Comparison of ENCODE assay signal across 22 mouse cellular contexts in the genomic region with DNA sequence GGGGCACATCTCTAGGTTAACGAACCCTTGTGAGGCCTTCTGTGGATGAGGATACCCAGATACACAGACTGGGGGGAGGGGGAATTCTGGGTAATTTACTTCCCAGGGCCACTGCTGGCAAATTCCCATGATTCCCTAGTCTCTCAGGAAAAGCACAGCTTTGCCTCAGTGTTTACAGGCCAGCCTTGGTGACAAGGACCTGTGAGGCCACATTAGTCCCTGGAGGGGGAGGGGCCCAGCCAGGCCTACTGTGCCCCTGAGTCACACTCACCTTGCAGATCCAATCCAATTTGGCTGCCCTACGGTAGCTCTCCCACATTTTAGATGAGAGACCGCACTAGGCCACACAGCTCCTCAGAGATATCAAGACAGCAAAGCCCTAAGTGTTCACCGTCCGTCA. TPM values are rescaled to one million over a fixed set of nuclear protein-coding genes. Genes with fewer than 3 reads are reported as not detected.
A peak's percentile ranks its signal among the peaks of the same experiment; 100 is the strongest.
DNase-seq lines count a peak whose midpoint lies in the region; ATAC-seq lines count a peak whose summit lies in the region.
"Had no signal": no experiment of that assay in that cellular context is flagged by ENCODE, and none has a peak within 500 bp of the region (broad histone marks: within the 10 kb centered on the region; RNA-seq: fewer than 3 reads in every experiment).

No protein-coding gene starts in this region.

- no peaks in the 10 kb centered on the region; the same call in 1 of the 2 replicates for H3K27me3 ChIP-seq in forebrain, embryonic 10.5 days (ENCODE audit: poor library complexity, severe bottlenecking)
- H3K27me3 ChIP-seq in forebrain, embryonic 12.5 days = 0 out of 2 replicates have a peak, but pooled peaks cover 7% of the 10 kb centered on the region
- H3K27me3 ChIP-seq in midbrain, embryonic 10.5 days (ENCODE audit: low read depth, poor library complexity, severe bottlenecking) = peaks cover 8% of the 10 kb centered on the region; the same call in 1 of the 2 replicates
- H3K27me3 ChIP-seq in midbrain, embryonic 15.5 days (replicated peaks) = no peaks in the 10 kb centered on the region
- H3K27me3 ChIP-seq: embryonic facial prominence, embryonic 12.5 days; forebrain, embryonic 13.5 days had no signal

- ATAC-seq in forebrain, embryonic 12.5 days (ENCODE audit: low FRiP score) = no peak
- ATAC-seq in midbrain, embryonic 15.5 days (replicated peaks) = no peak
- ATAC-seq: CD4-positive, CD25-positive, alpha-beta regulatory T cell, adult 4 months; forebrain, embryonic 13.5 days; forebrain, postnatal 0 days; hindbrain, postnatal 0 days had no signal

- H3K4me2 ChIP-seq in forebrain, embryonic 12.5 days = no peak overlapping the region
- no peak overlapping the region for H3K4me2 ChIP-seq in midbrain, embryonic 15.5 days
- H3K4me2 ChIP-seq: embryonic facial prominence, embryonic 12.5 days; forebrain, embryonic 13.5 days; heart, embryonic 11.5 days; hindbrain, embryonic 13.5 days had no signal

- peaks cover 13% of the 10 kb centered on the region for H3K4me1 ChIP-seq in forebrain, embryonic 10.5 days
- H3K4me1 ChIP-seq in forebrain, embryonic 12.5 days = no peaks in the 10 kb centered on the region
- H3K4me1 ChIP-seq in midbrain, embryonic 10.5 days = peaks cover 12% of the 10 kb centered on the region
- H3K4me1 ChIP-seq in midbrain, embryonic 15.5 days = no peaks in the 10 kb centered on the region
- H3K4me1 ChIP-seq: forebrain, embryonic 13.5 days had no signal

- DNase-seq in adrenal gland, adult 2 months = peak; percentile 63
- DNase-seq in adrenal gland, postnatal 4 days (ENCODE audit: low spot score in 2 of 2) = no peak
- no peak for DNase-seq in forebrain, embryonic 10.5 days (ENCODE audit: extremely low spot score, low spot score)
- no peak for DNase-seq in midbrain, embryonic 10.5 days (ENCODE audit: low spot score)
- DNase-seq in cerebellum, adult 9-10 months = no peak
- DNase-seq: B cell, adult 2 months; cerebellum, adult 18-20 months; cerebellum, postnatal 10 days; forebrain, postnatal 0 days; gastrocnemius, postnatal 14 days; heart, adult 2 months; heart, postnatal 36 days; kidney, adult 11 months had no signal

- no peak overlapping the region for H3K4me3 ChIP-seq in forebrain, embryonic 10.5 days
- H3K4me3 ChIP-seq in forebrain, embryonic 12.5 days (replicated peaks) = no peak overlapping the region
- no peak overlapping the region for H3K4me3 ChIP-seq in midbrain, embryonic 10.5 days
- H3K4me3 ChIP-seq in midbrain, embryonic 15.5 days = no peak overlapping the region
- H3K4me3 ChIP-seq: embryonic facial prominence, embryonic 12.5 days; forebrain, embryonic 13.5 days; heart, adult 2 months; hindbrain, embryonic 13.5 days had no signal

- H3K36me3 ChIP-seq in forebrain, embryonic 10.5 days (replicated peaks) = no peaks in the 10 kb centered on the region
- no peaks in the 10 kb centered on the region for H3K36me3 ChIP-seq in forebrain, embryonic 12.5 days (replicated peaks)
- H3K36me3 ChIP-seq in midbrain, embryonic 10.5 days = no peaks in the 10 kb centered on the region
- no peaks in the 10 kb centered on the region for H3K36me3 ChIP-seq in midbrain, embryonic 15.5 days (replicated peaks)
- H3K36me3 ChIP-seq: embryonic facial prominence, embryonic 12.5 days; hindbrain, embryonic 13.5 days had no signal

- H3K27ac ChIP-seq in forebrain, embryonic 10.5 days = peak overlapping the region; percentile 56; the same call in 1 of the 2 replicates
- H3K27ac ChIP-seq in forebrain, embryonic 12.5 days = no peak overlapping the region
- H3K27ac ChIP-seq in midbrain, embryonic 10.5 days (replicated peaks) = peak overlapping the region; percentile 63
- no peak overlapping the region for H3K27ac ChIP-seq in midbrain, embryonic 15.5 days
- H3K27ac ChIP-seq: embryonic facial prominence, embryonic 12.5 days; forebrain, embryonic 13.5 days; heart, adult 2 months; hindbrain, embryonic 13.5 days; hindbrain, postnatal 0 days had no signal

- no peaks in the 10 kb centered on the region for H3K9me3 ChIP-seq in forebrain, embryonic 10.5 days
- no peaks in the 10 kb centered on the region for H3K9me3 ChIP-seq in forebrain, embryonic 12.5 days
- H3K9me3 ChIP-seq in midbrain, embryonic 10.5 days (replicated peaks) = no peaks in the 10 kb centered on the region
- no peaks in the 10 kb centered on the region for H3K9me3 ChIP-seq in midbrain, embryonic 15.5 days
- H3K9me3 ChIP-seq: embryonic facial prominence, embryonic 12.5 days; forebrain, embryonic 13.5 days; hindbrain, embryonic 13.5 days had no signal

- WGBS in forebrain, embryonic 10.5 days = 81% methylated on average over 5 of the region's 5 CpGs
- WGBS in forebrain, embryonic 12.5 days = 80% methylated on average over 5 of the region's 5 CpGs
- 79% methylated on average over 5 of the region's 5 CpGs for WGBS in midbrain, embryonic 10.5 days
- WGBS in midbrain, embryonic 15.5 days = 80% methylated on average over 5 of the region's 5 CpGs

- no peak overlapping the region for H3K9ac ChIP-seq in forebrain, embryonic 12.5 days
- no peak overlapping the region for H3K9ac ChIP-seq in midbrain, embryonic 15.5 days
- H3K9ac ChIP-seq: embryonic facial prominence, embryonic 12.5 days; forebrain, embryonic 13.5 days; forebrain, postnatal 0 days; hindbrain, embryonic 13.5 days had no signal

RNA-seq across cellular contexts. Expression of a gene that starts 12.2 kb away (rescaled TPM):
- total RNA-seq in adrenal gland, adult 2 months (2021) = 10 to 100 TPM; 73.0 to 83.3 TPM
- polyA plus RNA-seq in adrenal gland, adult 2 months (2012; rRNA removed) = 76.8 and 107 TPM in 2 replicates
- total RNA-seq in adrenal gland, postnatal 4 days (2021) = 10 to 100 TPM; 68.5 to 70.1 TPM
- 0.81 and 0.84 TPM in 2 replicates for polyA plus RNA-seq in forebrain, embryonic 10.5 days (2016; fragmentation: Nextera tagmentation; extraction: Ambion mirVana)
- 0.36 and 0.52 TPM in 2 replicates for polyA plus RNA-seq in forebrain, embryonic 12.5 days (2016; fragmentation: Nextera tagmentation; extraction: Ambion mirVana)
- 0.79 and 0.99 TPM in 2 replicates for polyA plus RNA-seq in midbrain, embryonic 10.5 days (2016; fragmentation: Nextera tagmentation; extraction: Ambion mirVana)
- 3.4 and 4.8 TPM in 2 replicates for polyA plus RNA-seq in midbrain, embryonic 15.5 days (2015; fragmentation: Nextera tagmentation; extraction: Ambion mirVana)
- total RNA-seq: MEL had no signal

Comparison
In these comparisons a context has a peak if more than half of its experiments do, and no peak if none do; other contexts are left out.
1. H3K27ac ChIP-seq: peak in forebrain, embryonic 10.5 days (single experiment) and midbrain, embryonic 10.5 days (single experiment); none in forebrain, embryonic 12.5 days (single experiment) and midbrain, embryonic 15.5 days (single experiment).
2. RNA of a gene that starts 12.2 kb away (polyA plus RNA-seq): 76.8 to 107 TPM in adrenal gland, adult 2 months; 3.4 to 4.8 TPM in midbrain, embryonic 15.5 days, 0.79 to 0.99 TPM in midbrain, embryonic 10.5 days, 0.81 to 0.84 TPM in forebrain, embryonic 10.5 days and 0.36 to 0.52 TPM in forebrain, embryonic 12.5 days; every median in the first group is over 10 times any median in the second.